Mouse (Mus musculus) urinary bladder, postnatal 25 days (tissue): ENCODE results near the gene Cavin3.
"Not testable (repeated sequence)": the region's sequence is repeated elsewhere in the genome, so short reads cannot be mapped to it uniquely, and the experiment has no call there.

ENCODE experiments used
- DNase-seq: peaks from one replicate; pipeline ENCODE4 v3.0.0; 2022; ENCODE audit warnings: low spot score

The Cavin3 gene

DNA sequence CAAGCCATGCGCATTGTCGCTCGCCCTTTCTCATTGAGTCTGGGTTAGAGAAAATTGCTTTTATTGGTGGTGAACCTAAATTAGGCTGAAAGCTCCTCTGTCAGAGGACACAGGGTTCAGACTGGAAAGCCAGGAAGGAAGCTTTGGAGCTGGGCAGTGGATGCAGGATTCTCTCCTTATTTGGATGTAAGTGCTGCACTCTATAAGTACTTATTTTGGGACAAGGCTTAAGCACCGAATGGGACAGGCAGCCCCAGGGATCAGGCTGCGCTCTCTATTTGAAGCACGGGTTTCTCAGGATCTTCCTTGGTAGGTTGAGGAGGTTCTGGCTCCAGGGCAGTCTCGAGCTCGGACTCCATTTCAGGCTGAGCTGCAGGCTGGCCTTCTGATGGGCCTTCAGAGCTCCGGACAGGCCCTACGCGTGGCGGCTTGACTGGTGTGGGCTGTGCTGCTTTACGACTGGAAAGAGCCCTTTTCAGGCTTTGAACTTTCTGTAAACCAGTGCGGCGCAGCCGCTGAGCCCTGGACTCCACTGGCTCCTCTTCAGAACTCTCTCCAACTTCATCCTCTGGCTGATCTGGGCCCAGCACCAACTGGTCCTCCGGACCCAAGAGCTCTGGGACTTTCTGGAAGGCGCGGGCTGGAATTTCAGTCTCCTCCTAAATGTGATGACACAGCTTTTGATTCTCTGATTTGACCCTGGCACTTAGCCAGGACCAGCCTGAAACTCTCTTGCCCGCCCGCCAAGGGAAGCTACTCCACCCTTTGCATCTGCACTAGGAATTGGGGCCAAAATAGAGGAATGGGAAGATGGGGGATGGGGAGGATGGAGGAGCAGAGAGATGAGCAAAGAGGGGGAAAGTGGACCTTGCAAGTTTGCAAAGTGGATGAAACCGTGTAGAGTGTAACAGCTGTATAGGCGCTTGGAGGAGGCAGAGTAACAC, 1.3 kb downstream of the Cavin3 start:
- peak; percentile 46 for DNase-seq

DNA sequence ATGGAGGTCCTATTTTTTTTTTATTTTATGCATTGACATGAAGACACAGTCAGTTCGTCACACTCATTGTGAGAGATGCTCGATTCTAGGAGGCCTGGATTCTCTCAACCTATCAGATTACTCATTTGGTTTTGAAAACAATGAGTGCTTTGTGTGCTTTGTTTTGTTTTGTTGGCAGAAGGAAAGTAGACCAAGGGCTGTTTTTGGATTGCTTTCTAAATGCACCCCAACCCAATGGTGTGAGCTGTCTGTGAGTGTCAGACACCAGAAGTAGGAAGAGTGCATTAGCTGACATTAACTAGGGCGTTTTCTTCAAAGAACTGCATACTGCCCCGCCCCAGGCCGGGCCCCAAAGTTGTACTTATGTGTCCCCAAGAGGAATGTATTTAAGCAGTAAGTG, 2.0 kb downstream of the Cavin3 start:
- no peak for DNase-seq

DNA sequence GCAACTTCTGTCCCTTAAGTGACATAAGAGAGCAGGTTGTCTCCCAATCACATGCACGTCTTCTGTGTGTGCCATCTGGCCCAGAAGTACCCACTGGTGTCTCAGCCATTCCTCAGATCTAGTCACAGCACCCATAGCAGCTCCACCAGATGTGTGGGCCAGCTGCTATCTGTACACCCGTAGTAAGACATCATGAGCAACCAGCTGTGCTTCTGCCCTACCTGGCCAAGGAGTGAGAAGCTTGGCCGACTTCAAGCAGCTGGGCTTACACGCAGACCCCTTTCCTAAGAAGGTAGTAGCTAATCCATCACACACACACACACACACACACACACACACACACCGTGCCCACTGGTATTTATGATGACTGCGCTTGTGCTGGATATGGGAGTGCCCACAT, 2.9 kb downstream of the Cavin3 start:
- DNase-seq: no peak

DNA sequence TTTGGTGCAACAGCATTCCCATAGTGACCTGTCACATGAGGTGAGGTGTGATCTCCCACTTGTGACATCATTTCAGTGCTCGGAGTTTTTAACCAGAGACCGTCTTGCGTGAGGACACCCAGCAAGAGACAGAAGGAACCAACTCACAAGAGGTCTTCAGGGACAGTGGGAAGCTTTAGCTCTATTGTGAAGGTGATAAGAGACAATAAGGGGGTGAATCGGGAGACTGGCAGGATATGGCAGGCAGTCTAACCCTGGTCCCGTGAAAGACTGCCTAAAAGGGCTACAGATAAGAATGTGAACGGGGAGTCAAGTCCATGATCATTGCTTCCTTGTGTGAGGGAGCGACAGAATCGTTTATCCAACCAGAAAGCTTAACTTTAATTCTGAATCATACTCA, 3.8 kb downstream of the Cavin3 start:
- DNase-seq: no peak

DNA sequence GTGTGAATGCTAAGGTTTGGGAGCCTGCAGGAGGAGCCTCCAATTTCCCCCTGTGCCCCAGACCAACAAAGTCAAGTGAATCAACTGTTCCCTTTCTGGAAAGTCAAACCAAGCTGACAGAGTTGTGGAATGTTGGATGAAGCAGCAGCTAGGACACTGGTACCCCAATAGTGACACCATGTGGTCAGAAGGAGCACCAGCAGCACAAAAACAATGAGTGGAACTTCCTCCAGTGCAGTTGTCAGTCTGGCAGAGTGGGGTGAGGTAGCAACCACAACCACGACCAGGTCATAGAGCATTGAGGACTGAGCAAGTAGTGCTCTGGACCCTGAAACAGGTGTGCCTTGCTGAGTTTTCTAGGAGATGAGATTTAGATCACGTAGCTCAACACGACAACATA, 4.3 kb downstream of the Cavin3 start:
- DNase-seq: no peak

DNA sequence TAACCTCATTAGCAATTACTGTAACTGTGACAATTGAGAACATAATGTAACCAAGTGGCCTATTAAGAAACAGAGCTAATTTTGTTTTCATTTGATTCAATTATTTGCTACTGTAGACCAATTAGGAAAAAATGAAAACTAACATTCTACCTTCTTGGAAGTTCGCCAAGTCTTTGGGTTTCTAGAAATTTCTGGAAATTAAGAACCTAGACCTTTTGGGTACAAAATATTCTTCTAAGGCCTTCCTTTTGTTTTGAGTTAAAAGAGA, 4.7 kb downstream of the Cavin3 start:
- no peak for DNase-seq

DNA sequence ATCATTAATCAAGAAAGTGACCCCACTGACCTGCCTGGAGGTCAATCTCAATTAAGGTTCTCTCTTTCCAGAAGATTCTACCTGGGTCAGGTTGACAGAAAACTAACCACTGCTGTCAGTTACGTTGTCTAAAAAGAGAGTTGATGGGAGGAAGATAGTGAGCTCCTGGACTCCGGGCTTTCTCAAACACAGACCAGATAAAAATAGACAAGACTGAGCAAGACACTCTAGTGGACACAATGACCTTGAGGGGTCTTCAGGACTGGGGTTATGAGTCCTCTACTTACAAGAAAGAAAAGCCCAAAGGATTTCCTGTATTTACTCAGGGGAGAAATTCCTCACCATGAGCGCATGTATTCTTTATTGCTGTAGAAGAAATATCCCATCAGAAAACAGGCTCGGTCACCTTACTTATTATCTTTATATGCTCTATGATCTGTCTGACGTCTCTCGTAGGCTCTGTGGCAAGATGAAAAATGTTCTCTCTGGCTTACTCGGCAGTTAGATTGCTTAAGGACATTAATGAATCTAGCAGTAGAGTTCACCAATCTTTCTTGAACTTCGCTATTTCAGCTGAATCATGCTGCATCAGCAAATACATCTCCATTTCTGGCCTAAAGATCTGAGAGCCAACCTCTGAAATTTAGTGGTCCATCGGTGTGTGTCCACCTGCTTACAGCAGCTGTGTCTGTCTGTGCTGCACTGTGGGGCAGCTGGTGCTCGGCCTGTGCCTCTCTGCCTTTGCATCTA, 5.2 kb downstream of the Cavin3 start:
- DNase-seq: no peak

DNA sequence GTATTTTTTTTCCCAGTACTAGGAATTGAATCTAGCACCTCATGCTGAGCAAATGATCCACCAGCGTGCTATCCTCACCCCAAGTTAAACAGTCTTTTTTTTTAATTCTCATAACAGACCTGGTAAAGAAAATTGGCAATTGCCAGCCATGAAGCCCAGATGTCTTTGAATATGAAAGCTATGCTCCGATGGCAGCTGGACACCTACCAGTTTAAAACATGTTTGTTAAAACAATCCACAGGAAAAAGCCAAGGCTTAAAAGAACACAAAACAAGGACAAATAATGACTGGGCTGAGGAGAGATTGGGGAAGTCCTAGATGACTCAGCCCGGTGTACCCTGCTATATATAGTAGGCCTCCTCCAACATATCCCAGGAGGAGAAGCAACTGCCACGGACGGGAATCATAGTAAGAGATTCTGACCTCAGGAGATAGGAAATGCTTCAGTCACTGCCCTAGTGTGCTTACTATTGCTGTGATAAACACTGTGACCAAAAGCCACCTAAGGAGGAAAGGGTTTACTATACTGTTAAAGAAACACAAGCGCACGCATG, 6.6 kb downstream of the Cavin3 start:
- no peak for DNase-seq

DNA sequence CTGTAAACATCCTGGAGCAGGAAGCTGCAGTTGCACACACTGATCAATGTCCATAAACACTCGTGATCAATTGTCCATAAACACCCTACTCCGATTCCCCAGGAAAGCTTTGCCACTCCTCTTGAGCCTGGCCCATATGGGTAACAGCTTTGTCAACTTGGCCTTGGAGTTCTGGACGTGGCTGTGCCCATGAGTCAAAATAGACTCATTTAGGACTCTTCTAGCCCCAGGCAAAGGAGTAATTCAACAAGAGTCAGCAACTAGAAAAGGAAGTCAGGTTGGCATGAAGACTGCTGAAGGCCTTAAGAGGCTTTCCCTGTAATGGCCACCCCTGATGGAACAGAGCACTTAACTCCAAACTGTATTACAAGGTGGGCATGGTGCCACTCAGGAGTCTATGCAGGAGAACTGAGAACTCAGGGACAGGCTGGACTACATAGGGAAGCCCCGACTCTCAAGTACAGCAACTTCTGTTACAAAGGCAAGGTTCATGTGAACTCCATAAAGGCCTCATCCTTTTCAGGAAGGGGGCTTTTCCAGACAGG, 7.3 kb downstream of the Cavin3 start:
- DNase-seq: no peak

DNA sequence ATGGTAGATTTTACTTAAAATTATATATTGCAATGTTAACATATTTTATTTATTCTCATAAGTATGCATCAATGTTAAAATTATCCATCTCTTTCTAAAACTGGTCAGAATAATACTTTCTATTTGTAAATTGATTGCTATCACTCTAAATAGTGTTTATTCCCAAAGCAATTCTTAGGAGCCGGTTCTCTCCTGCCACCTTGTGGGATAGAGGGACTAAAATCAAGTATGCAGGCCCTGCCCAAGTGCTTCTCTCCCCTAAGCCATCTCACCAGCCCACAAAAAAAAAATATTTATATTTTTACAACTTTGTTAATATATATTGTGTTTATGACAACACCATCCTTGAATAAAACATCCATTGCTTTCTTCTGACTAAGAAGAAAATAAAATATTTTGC, 9.5 kb downstream of the Cavin3 start:
- no peak for DNase-seq

DNA sequence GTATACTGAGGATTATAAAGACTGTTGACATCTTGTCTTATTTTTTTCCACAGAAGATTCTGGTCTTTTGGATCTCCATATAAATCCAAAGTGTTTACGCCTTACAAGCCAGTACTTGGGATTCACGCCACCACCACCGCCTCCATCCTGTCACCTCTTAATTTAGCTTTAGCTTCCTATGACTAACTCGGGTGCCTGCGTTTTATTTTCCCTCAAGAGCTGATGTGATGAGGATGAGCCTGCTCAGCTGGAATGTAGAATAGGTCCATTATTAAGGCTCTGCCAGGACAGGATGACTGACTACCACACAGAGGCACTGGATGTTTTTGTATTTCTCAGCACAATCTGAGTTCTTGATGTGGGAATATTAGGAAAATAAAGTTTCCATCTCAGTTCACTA, 16.6 kb downstream of the Cavin3 start:
- DNase-seq: not testable (repeated sequence)

DNA sequence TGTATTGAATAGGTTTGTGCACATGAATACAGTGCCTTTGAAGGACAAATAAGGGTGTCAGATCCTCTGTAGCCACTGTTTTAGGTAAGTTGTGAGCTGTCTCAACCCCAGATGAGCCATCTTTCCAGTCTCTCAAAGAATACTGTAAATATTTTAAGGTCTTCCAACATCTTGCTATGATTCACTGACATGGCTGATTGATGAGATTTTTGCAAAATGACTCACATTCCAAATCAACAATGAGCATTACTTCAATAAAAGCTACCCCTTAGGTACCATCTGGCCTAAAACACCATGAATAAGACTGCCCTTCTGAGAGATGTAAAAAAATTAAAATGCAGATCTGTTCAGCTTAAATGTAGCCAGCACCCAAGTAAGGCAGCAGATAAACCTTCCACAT, 23.6 kb downstream of the Cavin3 start:
- DNase-seq: no peak

DNA sequence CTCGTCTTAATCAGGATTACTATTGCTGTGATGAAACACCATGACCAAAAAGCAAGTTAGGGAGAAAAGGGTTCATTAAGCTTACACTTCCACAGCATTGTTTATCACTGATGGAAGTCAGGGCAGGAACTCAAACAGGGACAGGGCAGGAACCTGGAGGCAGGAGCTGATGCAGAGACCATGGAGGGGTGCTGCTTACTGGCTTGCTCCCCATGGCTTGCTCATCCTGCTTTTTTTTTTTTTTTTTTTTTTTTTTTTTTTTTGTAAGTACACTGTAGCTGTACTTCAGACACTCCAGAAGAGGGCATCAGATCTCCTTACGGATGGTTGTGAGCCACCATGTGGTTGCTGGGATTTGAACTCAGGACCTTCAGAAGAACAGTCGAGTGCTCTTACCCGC, 28.8 kb downstream of the Cavin3 start:
- not testable (repeated sequence) for DNase-seq

DNA sequence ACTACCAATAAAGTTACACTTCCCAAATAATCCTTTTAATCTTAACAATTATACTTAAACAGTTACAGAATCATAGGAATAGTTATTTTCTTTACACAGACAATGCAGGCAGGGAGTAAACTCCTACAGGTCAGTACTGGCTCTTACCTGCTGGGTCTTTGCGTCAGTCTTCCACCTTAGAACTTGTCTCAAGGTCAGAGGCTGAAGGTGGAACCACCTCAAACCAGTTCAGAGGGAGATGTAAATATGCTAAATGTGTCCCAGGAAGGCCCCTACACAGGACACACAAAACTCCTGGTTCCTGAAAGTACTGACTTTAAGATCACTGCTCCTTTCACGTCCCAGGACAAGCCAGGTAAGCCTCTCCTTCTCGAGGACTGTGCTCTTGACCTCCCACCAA, 37.0 kb downstream of the Cavin3 start:
- DNase-seq: no peak

DNA sequence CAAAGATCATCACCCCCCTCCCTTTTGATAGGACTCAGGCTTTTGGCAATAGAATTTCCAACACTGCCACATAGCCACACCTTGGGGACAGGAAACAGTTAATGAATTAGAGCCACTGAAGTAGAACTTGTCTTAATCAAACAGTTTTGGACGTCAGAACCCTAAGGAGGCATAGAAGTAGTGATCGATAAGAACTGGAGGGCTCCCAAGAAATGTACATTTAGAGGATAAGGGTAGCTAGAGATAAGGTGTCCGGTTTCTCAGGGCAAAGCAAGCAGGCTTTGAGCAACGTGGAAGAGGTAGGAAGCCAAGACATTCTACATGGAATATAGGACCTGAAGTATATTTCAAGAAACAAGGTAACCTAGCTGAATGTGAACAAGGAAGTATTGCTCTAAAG, 40.7 kb downstream of the Cavin3 start:
- DNase-seq: no peak

DNA sequence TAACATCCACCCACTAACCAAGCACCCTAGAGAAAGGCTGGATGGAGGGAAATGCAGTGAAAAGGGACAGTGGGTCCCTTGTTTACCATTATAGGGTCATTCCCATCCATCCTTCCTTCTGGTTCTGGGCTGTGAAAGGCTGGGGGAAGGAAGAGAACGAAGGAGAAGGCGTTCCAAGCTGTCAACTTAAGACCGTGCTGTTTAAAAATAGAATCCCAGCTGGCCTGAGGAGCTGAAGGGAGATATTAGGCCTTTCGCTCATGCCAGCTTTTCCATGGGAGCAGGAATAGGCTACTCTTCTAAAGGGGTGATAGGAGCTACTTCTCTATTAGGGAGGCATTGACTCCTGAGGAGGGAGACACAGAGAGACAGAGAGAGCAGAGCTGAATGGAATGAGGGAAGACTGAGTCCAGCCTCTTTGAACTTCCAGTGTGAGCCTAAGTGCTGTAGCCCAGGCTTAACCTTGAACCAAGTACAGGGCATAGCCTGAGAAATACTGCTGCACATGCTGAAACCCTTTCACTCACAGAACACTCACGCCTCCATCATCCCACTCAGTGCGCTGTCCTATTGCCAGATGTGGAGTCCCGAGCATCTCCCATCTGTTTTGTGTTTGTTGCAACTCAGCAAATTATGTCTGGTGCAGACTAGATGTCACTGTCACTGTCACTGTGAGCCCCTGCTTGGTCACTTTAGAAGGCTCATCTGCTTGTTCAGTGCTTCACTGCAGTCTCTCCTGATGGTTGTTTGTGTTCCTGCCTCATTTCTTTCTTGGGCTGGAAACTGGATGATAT, 43.9 kb downstream of the Cavin3 start:
- DNase-seq: no peak

DNA sequence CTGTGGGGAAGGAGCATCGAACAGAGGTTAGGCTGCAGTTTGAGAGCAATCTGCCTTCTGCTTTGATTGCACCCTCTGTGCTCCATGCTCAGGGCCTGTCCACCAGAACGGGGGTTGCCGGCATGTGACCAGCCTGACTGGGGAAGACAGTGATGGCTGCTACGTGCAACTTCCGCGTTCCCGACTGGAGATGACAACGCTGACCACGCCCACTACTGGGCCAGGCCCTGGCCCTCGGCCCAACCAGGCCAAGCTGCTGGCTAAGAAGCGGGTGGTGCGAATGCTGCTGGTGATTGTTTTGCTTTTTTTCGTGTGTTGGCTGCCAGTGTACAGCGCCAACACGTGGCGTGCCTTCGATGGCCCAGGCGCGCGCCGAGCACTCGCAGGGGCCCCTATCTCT, 47.3 kb downstream of the Cavin3 start:
- DNase-seq: no peak

DNA sequence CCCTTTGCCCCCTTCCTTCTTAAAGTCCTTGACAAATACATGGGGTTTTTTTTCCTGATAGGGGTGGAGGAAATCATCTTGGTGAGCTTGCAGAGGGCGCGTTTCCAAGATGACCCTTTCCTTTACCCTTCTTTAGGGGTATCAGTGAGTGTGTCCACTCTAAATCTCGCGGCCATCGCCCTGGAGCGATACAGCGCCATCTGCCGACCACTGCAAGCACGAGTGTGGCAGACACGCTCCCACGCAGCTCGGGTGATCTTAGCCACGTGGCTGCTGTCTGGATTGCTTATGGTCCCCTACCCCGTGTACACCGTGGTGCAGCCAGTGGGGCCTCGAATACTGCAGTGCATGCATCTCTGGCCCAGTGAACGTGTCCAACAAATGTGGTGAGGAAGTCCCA, 48.2 kb downstream of the Cavin3 start:
- no peak for DNase-seq

DNA sequence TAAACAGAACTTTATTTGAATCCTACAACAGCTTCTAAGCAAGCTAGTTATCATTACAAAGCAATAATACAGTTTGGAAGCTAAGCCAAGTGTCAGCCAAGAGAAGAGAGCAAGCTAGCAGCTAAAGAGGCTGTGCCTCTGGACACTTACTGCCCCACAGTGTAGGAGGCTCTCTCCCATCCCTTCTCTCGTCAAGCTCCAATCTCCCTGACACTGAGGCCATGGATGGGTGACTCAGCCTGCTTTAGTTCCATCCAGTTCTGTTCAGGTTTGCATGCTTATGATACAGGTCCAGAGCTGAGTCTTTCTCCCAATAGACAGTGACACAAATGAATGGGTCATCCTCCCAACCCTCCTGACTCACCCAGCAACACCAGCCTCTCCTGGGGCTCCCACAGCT, 50.0 kb downstream of the Cavin3 start:
- DNase-seq: no peak
